8 mouse cellular contexts compared by ENCODE assay signal in the genomic region with DNA sequence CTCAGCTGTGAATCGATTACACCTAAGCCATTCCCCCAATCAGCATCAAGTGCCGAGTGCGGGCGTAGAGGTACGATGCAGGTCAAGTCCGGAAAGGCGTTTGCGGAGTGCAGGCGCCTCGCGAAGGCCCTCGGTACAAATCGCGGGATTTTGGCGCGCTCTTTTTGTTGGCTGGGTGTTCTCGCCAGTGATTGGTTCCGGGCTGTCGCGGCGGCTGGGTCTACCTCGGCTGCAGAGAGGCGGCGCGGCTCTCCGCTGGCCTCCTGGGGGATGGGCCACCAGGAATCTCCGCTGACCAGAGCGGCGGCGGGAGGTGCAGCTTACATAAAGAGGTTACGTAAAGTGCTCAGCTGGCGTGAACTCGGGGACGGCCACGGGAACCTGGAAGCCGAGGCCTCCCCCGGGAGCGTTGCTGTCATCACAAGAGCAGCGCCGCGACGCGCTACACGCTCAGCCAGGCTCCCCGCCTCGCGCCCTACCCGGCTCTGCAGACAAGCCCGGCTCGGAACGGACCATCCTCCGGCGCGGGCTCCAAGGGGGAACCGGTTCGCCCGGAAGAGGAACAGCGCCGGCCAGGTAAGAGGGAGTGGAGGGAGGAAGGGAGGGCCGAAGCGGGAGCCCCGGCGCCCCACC. TPM values are rescaled to one million over a fixed set of nuclear protein-coding genes. Genes with fewer than 3 reads are reported as not detected.
DNase-seq lines count a peak whose midpoint lies in the region; ATAC-seq lines count a peak whose summit lies in the region.

A gene (plus strand): TSS at position 247 of the 633 bp plus-strand sequence.

- no peaks in the 10 kb centered on the region for H3K27me3 ChIP-seq in heart, embryonic 14.5 days (ENCODE audit: control insufficient read depth, insufficient read depth, low read length)
- no peaks in the 10 kb centered on the region for H3K27me3 ChIP-seq in liver, embryonic 13.5 days
- no peaks in the 10 kb centered on the region for H3K27me3 ChIP-seq in stomach, embryonic 16.5 days (ENCODE audit: control insufficient read depth, insufficient read depth, low read length)

- peak within 1 kb of the TSS; percentile 81 to 97 for H3K27ac ChIP-seq in heart, embryonic 14.5 days (replicated peaks in 1 of 2; ENCODE audit: control insufficient read depth in 1 of 2, insufficient read depth in 1 of 2, low read depth in 2 of 2, low read length in 2 of 2)
- H3K27ac ChIP-seq in liver, embryonic 13.5 days = peak within 1 kb of the TSS; percentile 92
- peak within 1 kb of the TSS; percentile 99 for H3K27ac ChIP-seq in stomach, embryonic 16.5 days (ENCODE audit: low read length)

- H3K9ac ChIP-seq in heart, embryonic 14.5 days (ENCODE audit: low read length) = peak within 1 kb of the TSS; percentile 95
- peak within 1 kb of the TSS; percentile 90 for H3K9ac ChIP-seq in liver, embryonic 13.5 days
- H3K9ac ChIP-seq in stomach, embryonic 16.5 days (ENCODE audit: low read length) = peak within 1 kb of the TSS; percentile 97

- H3K4me3 ChIP-seq in heart, embryonic 14.5 days (ENCODE audit: control insufficient read depth in 1 of 2, insufficient read depth in 1 of 2, low read depth in 1 of 2, low read length in 2 of 2) = peak within 1 kb of the TSS; percentile 70 to 97
- H3K4me3 ChIP-seq in liver, embryonic 13.5 days (replicated peaks) = peak within 1 kb of the TSS; percentile 83
- peak within 1 kb of the TSS; percentile 99 for H3K4me3 ChIP-seq in stomach, embryonic 16.5 days (replicated peaks; ENCODE audit: low read length)

- H3K36me3 ChIP-seq in heart, embryonic 14.5 days (ENCODE audit: control insufficient read depth, insufficient read depth, low read length) = peaks cover 27% of the 10 kb centered on the region
- H3K36me3 ChIP-seq in liver, embryonic 13.5 days = peaks cover 32% of the 10 kb centered on the region
- H3K36me3 ChIP-seq in stomach, embryonic 16.5 days (ENCODE audit: control insufficient read depth, insufficient read depth, low read length) = 0 out of 2 replicates have a peak, but pooled peaks cover 2% of the 10 kb centered on the region

- ATAC-seq in erythroid progenitor cell, adult 5-6 weeks (replicated peaks; ENCODE audit: low FRiP score, poor library complexity, severe bottlenecking) = peak; percentile 90
- peak; percentile 82 for ATAC-seq in heart, embryonic 14.5 days (ENCODE audit: insufficient number of reproducible peaks, insufficient read depth, low FRiP score, low read depth)
- ATAC-seq in liver, embryonic 13.5 days (ENCODE audit: low read depth) = peak; percentile 87
- peak; percentile 90 for ATAC-seq in stomach, embryonic 16.5 days (ENCODE audit: insufficient read depth, low FRiP score)

- no peaks in the 10 kb centered on the region for H3K9me3 ChIP-seq in heart, embryonic 14.5 days (ENCODE audit: control insufficient read depth, low read length)
- H3K9me3 ChIP-seq in liver, embryonic 13.5 days (replicated peaks) = no peaks in the 10 kb centered on the region
- H3K9me3 ChIP-seq in stomach, embryonic 16.5 days (replicated peaks; ENCODE audit: control insufficient read depth, low read length) = no peaks in the 10 kb centered on the region

- under 1% methylated on average over 60 of the region's 63 CpGs for WGBS in heart, embryonic 14.5 days
- under 1% methylated on average over 59 of the region's 63 CpGs for WGBS in liver, embryonic 13.5 days (ENCODE audit: insufficient replicate concordance)
- under 1% methylated on average over 63 of the region's 63 CpGs for WGBS in stomach, embryonic 16.5 days

- peak; percentile 82 for DNase-seq in CD4-positive helper T cell, adult 2 months (ENCODE audit: low read depth, low spot score)
- peak; percentile 60 for DNase-seq in brain, embryonic 18.5 days (ENCODE audit: low read depth, low spot score)
- peak; percentile 94 for DNase-seq in kidney, postnatal 14 days
- DNase-seq in liver, embryonic 13.5 days = peak; percentile 79
- DNase-seq in neural tube, embryonic 10.5 days (ENCODE audit: extremely low spot score, low spot score) = peak; percentile 92

- H3K4me2 ChIP-seq in heart, embryonic 14.5 days (ENCODE audit: low read length) = peak within 1 kb of the TSS; percentile 83
- H3K4me2 ChIP-seq in liver, embryonic 13.5 days = peak within 1 kb of the TSS; percentile 88
- peak within 1 kb of the TSS; percentile 84 for H3K4me2 ChIP-seq in stomach, embryonic 16.5 days (ENCODE audit: low read depth, low read length)

- peaks cover 6 to 24% of the 10 kb centered on the region in 2 experiments for H3K4me1 ChIP-seq in heart, embryonic 14.5 days (ENCODE audit: control insufficient read depth in 2 of 2, insufficient read depth in 2 of 2, low read length in 2 of 2)
- peaks cover 34% of the 10 kb centered on the region for H3K4me1 ChIP-seq in liver, embryonic 13.5 days (replicated peaks)
- H3K4me1 ChIP-seq in stomach, embryonic 16.5 days (ENCODE audit: control insufficient read depth, insufficient read depth, low read length) = peaks cover 24% of the 10 kb centered on the region

RNA-seq across cellular contexts. Expression of the gene that starts here (rescaled TPM):
- 6.3 and 11.5 TPM in 2 replicates for total RNA-seq in erythroid progenitor cell, adult 5-6 weeks (2015; ENCODE audit: low replicate concordance)
- total RNA-seq in erythroid progenitor cell, adult 5-6 weeks (2017; ENCODE audit: low replicate concordance) = 12.3 and 15.7 TPM in 2 replicates
- polyA plus RNA-seq in heart, embryonic 14.5 days (2014; fragmentation: Nextera tagmentation; extraction: Ambion mirVana) = 9.4 and 10.4 TPM in 2 replicates
- 4.0 and 4.3 TPM in 2 replicates for polyA plus RNA-seq in liver, embryonic 13.5 days (2015; fragmentation: Nextera tagmentation; extraction: Ambion mirVana)
- polyA plus RNA-seq in stomach, embryonic 16.5 days (2015; fragmentation: Nextera tagmentation; extraction: Ambion mirVana) = 5.2 and 7.5 TPM in 2 replicates

Comparison
In these comparisons a context has a peak if more than half of its experiments do, and no peak if none do; other contexts are left out.
1. Peak in every context shown above with its lines: DNase-seq, ATAC-seq, H3K4me3 ChIP-seq and H3K27ac ChIP-seq.